Mouse (Mus musculus) cortical plate, adult 2 months (tissue): Measurements from ENCODE around the gene Gm9936.

ENCODE experiments used
- CTCF ChIP-seq: fragments of 200-500 bp; IDR thresholded peaks from 2 replicates; pipeline ENCODE4 v1.5.1; 2011; ENCODE audit warnings: mild to moderate bottlenecking, control low read depth, low read length; ENCODE audit not compliant: insufficient read depth; ENCODE audit errors: extremely low read depth
- POLR2A ChIP-seq: fragments of 200-500 bp; IDR thresholded peaks from 2 replicates; pipeline ENCODE4 v1.6.1; 2011; ENCODE audit warnings: mild to moderate bottlenecking, low read length, control low read depth; ENCODE audit not compliant: insufficient read depth; ENCODE audit errors: extremely low read depth

- no peak for TF ChIP-seq POLR2A
- no peak for TF ChIP-seq CTCF
These were observed 30.5 kb upstream of the Gm9936 start for GRCm38 (mm10) chr5:114888995-114889394.
